Mouse (Mus musculus) testis, adult 2 months (tissue): ENCODE measurements around the gene Mark2.

Experiments used
- CTCF ChIP-seq: fragments of 200-500 bp; IDR thresholded peaks from 2 replicates; pipeline ENCODE4 v1.5.1; 2012; ENCODE audit warnings: low read depth, mild to moderate bottlenecking, inconsistent platforms, low read length, moderate library complexity; ENCODE audit not compliant: control insufficient read depth, insufficient read depth, insufficient replicate concordance
- POLR2A ChIP-seq: fragments of 200-500 bp; IDR thresholded peaks from 2 replicates; pipeline ENCODE4 v1.6.1; 2012; ENCODE audit warnings: low read depth, mild to moderate bottlenecking, inconsistent platforms, low read length, moderate library complexity; ENCODE audit not compliant: control insufficient read depth

DNA sequence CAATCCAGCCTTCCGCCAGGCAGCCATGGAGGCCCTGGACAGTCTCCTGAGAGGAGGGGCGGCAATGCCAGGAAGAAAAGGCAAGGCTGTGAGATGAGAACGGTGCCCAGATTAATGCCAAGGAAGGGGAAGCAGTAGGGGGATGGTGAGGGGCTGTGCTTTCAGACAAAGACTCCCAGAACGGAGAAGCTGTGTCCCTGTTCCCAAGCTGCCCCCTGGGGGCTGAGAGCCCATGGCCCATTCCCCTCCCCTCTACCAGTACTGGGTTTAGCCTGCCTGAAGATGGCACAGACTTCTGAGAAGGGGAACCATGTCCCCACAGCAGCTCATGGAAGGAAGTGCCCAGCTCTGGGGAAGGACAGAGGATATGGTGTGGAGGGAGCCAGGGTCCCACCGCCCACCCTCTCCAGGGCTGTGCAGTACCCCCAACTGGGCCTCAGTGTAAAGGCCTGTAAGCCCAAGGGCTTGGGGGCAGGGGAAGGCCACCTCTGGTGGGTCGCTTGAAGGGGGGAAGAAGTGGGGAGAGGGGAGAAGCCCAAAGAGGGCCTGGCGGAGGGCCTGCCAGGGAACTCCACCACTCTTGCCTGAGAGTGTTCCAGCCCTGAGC is 65.5 kb downstream of the Mark2 start:
- TF ChIP-seq POLR2A (no peak), CTCF (no peak)
